Mouse (Mus musculus) myocyte (in vitro differentiated cells): ENCODE measurements around the gene Krt28. TPM values are rescaled to one million over a fixed set of nuclear protein-coding genes. Genes with fewer than 3 reads are reported as not detected.

ENCODE experiments used
- H3K27me3 ChIP-seq: one replicate; pipeline ENCODE4 v1.6.1; 2011; ENCODE audit not compliant: control insufficient read depth, insufficient read depth, insufficient read length
- H3K36me3 ChIP-seq: one replicate; pipeline ENCODE4 v1.6.1; 2011; ENCODE audit not compliant: control insufficient read depth, insufficient read depth
- H3K4me2 ChIP-seq: one replicate; pipeline ENCODE4 v1.6.1; 2011; ENCODE audit warnings: low read depth, control low read depth
- H3K4me3 ChIP-seq: one replicate; pipeline ENCODE4 v1.5.1; 2011; ENCODE audit warnings: mild to moderate bottlenecking, control low read depth, moderate library complexity
- H3K79me2 ChIP-seq: one replicate; pipeline ENCODE4 v1.6.1; 2011; ENCODE audit not compliant: control insufficient read depth, insufficient read depth
- H3ac ChIP-seq: one replicate; pipeline ENCODE4 v1.6.1; 2011; ENCODE audit not compliant: control insufficient read depth, insufficient read length
- CEBPB ChIP-seq: IDR thresholded peaks from 2 replicates; pipeline ENCODE4 v1.6.1; 2011; ENCODE audit warnings: mild to moderate bottlenecking, moderate library complexity; ENCODE audit not compliant: poor library complexity, insufficient read depth, severe bottlenecking
- E2F4 ChIP-seq: IDR thresholded peaks from one replicate; pipeline ENCODE4 v1.6.1; 2011; ENCODE audit warnings: mild to moderate bottlenecking, control low read depth, moderate library complexity; ENCODE audit not compliant: insufficient read depth
- MAX ChIP-seq: IDR thresholded peaks from one replicate; pipeline ENCODE4 v1.6.1; 2011; ENCODE audit warnings: low read depth, mild to moderate bottlenecking, control low read depth
- MYOD1 ChIP-seq, 3 experiments: IDR thresholded peaks; one replicate each; pipeline ENCODE4 v1.6.1; 2011; ENCODE audit warnings: control low read depth in 2 of 3, low read depth in 2 of 3, mild to moderate bottlenecking in 2 of 3, moderate library complexity in 1 of 3; ENCODE audit not compliant: insufficient read length in 2 of 3, control insufficient read depth in 1 of 3
- MYOG ChIP-seq, 3 experiments: IDR thresholded peaks; one replicate each; pipeline ENCODE4 v1.6.1; 2011; ENCODE audit warnings: control low read depth in 2 of 3, low read depth in 2 of 3, mild to moderate bottlenecking in 2 of 3; ENCODE audit not compliant: insufficient read length in 2 of 3, control insufficient read depth in 1 of 3, insufficient read depth in 1 of 3
- POLR2A ChIP-seq: IDR thresholded peaks from one replicate; pipeline ENCODE4 v1.6.1; 2011; ENCODE audit warnings: low read depth, mild to moderate bottlenecking, control low read depth, moderate library complexity; ENCODE audit not compliant: insufficient read length
- POLR2AphosphoS2 ChIP-seq: IDR thresholded peaks from one replicate; pipeline ENCODE4 v1.6.1; 2011; ENCODE audit warnings: low read depth, control low read depth; ENCODE audit not compliant: insufficient read length
- REST ChIP-seq: IDR thresholded peaks from one replicate; pipeline ENCODE4 v1.6.1; 2011; ENCODE audit warnings: mild to moderate bottlenecking, control low read depth, moderate library complexity; ENCODE audit not compliant: insufficient read depth, insufficient read length
- SRF ChIP-seq: IDR thresholded peaks from one replicate; pipeline ENCODE4 v1.6.1; 2011; ENCODE audit warnings: low read depth; ENCODE audit not compliant: control insufficient read depth, insufficient read length
- TCF12 ChIP-seq: IDR thresholded peaks from one replicate; pipeline ENCODE4 v1.6.1; 2011; ENCODE audit warnings: mild to moderate bottlenecking, control low read depth; ENCODE audit not compliant: poor library complexity, insufficient read depth, severe bottlenecking
- TCF3 ChIP-seq: IDR thresholded peaks from one replicate; pipeline ENCODE4 v1.6.1; 2011; ENCODE audit warnings: low read depth, control low read depth; ENCODE audit not compliant: insufficient read length
- USF1 ChIP-seq: IDR thresholded peaks from one replicate; pipeline ENCODE4 v1.6.1; 2011; ENCODE audit warnings: low read depth, mild to moderate bottlenecking, control low read depth, moderate library complexity
- polyA plus RNA-seq: library from polyadenylated mRNA; unstranded; fragments of >200 nt; fragmentation: generic; extraction: Trizol; gene quantifications from one replicate; pipeline ENCODE4 v1.2.1, GENCODE M21; 2012; ENCODE audit warnings: missing spikeins

The Krt28 gene
- polyA plus RNA-seq, 1 experiment: 0.04 TPM

- H3K36me3 ChIP-seq: no peaks in the 10 kb centered on the region
- peaks cover 28% of the 10 kb centered on the region for H3K27me3 ChIP-seq
- no peak for TF ChIP-seq SRF
- TF ChIP-seq TCF3: no peak
- TF ChIP-seq TCF12: no peak
- TF ChIP-seq CEBPB: no peak
- no peak for TF ChIP-seq USF1
- TF ChIP-seq POLR2AphosphoS2: no peak
- TF ChIP-seq MYOD1 (IDR thresholded peaks at IDR 0.05; ENCODE audit: control insufficient read depth in 1 of 3, insufficient read length in 2 of 3, low read depth in 2 of 3): no peak
- no peak for TF ChIP-seq MYOG (IDR thresholded peaks at IDR 0.05; ENCODE audit: control insufficient read depth in 1 of 3, insufficient read depth in 1 of 3, insufficient read length in 2 of 3, low read depth in 2 of 3)
- TF ChIP-seq POLR2A: no peak
- no peak for TF ChIP-seq REST
- no peak for TF ChIP-seq E2F4
- no peak for TF ChIP-seq MAX
- H3K4me2 ChIP-seq: no peak within 1 kb of the TSS
- no peaks in the 10 kb centered on the region for H3K79me2 ChIP-seq
- H3K4me3 ChIP-seq: no peak within 1 kb of the TSS
- H3ac ChIP-seq: no peak within 1 kb of the TSS
Observed at GRCm38 (mm10) chr11:99322851-99323250, 51.9 kb downstream of the Krt28 start, which contains the start of gene Krt25. TSS of gene Krt25 (minus strand) at chr11:99322951.

GRCm38 (mm10) chr11:99321094-99321493 lies 53.6 kb downstream of the Krt28 start:
- no peak overlapping the region for H3K4me3 ChIP-seq

GRCm38 (mm10) chr11:99319127-99319526 lies 55.6 kb downstream of the Krt28 start:
- TF ChIP-seq USF1 (no peak), SRF (no peak), MYOG (IDR thresholded peaks at IDR 0.05; ENCODE audit: control insufficient read depth in 1 of 3, insufficient read depth in 1 of 3, insufficient read length in 2 of 3, low read depth in 2 of 3) (no peak), CEBPB (no peak), E2F4 (no peak), POLR2AphosphoS2 (no peak)
- Histone ChIP-seq H3K79me2 (no peaks in the 10 kb centered on the region), H3K4me3 (no peak overlapping the region), H3ac (no peak overlapping the region), H3K36me3 (no peaks in the 10 kb centered on the region), H3K4me2 (no peak overlapping the region), H3K27me3 (peaks cover 28% of the 10 kb centered on the region)

More at GRCm38 (mm10) chr11:99321094-99321493, 53.6 kb downstream of the Krt28 start:
- Histone ChIP-seq H3ac (no peak overlapping the region), H3K4me2 (no peak overlapping the region), H3K36me3 (no peaks in the 10 kb centered on the region), H3K27me3 (peaks cover 26% of the 10 kb centered on the region), H3K79me2 (no peaks in the 10 kb centered on the region)
- TF ChIP-seq TCF12 (no peak), USF1 (no peak), E2F4 (no peak), MAX (no peak), POLR2A (no peak), MYOG (IDR thresholded peaks at IDR 0.05; ENCODE audit: control insufficient read depth in 1 of 3, insufficient read depth in 1 of 3, insufficient read length in 2 of 3, low read depth in 2 of 3) (no peak), TCF3 (no peak), REST (no peak), SRF (no peak)

GRCm38 (mm10) chr11:99316543-99316942 lies 58.2 kb downstream of the Krt28 start:
- Histone ChIP-seq H3ac (no peak overlapping the region), H3K4me3 (no peak overlapping the region), H3K4me2 (no peak overlapping the region), H3K36me3 (no peaks in the 10 kb centered on the region), H3K79me2 (no peaks in the 10 kb centered on the region), H3K27me3 (peaks cover 28% of the 10 kb centered on the region)
- no peak for TF ChIP-seq TCF3

Other genes starting within 250 kb of the Krt28 start
- 0.38 TPM for gene Ccr7, start 219.8 kb downstream of the Krt28 start, polyA plus RNA-seq
- 90.3 TPM for gene Smarce1, start 143.9 kb downstream of the Krt28 start, polyA plus RNA-seq
- 0.06 TPM for gene Krt222, start 130.8 kb downstream of the Krt28 start, polyA plus RNA-seq
- not detected for gene Krt24, start 89.6 kb downstream of the Krt28 start, polyA plus RNA-seq
- gene Krt25, start 52.0 kb downstream of the Krt28 start, polyA plus RNA-seq: not detected
- gene Krt26, start 36.9 kb downstream of the Krt28 start, polyA plus RNA-seq: not detected
- not detected for gene Krt27, start 23.8 kb downstream of the Krt28 start, polyA plus RNA-seq
- 6.7 TPM for gene Krt10, start 14.5 kb upstream of the Krt28 start, polyA plus RNA-seq
- not detected for gene Krt12, start 47.4 kb upstream of the Krt28 start, polyA plus RNA-seq
- not detected for gene Krt20, start 63.2 kb upstream of the Krt28 start, polyA plus RNA-seq
- 0.02 TPM for gene Krt23, start 118.2 kb upstream of the Krt28 start, polyA plus RNA-seq
- not detected for gene Krt39, start 146.4 kb upstream of the Krt28 start, polyA plus RNA-seq
- not detected for gene Krt40, start 168.3 kb upstream of the Krt28 start, polyA plus RNA-seq
- not detected for gene Krtap3-3, start 176.0 kb upstream of the Krt28 start, polyA plus RNA-seq
- gene Krtap3-2, start 181.9 kb upstream of the Krt28 start, polyA plus RNA-seq: not detected
- gene Gm11939, start 184.6 kb upstream of the Krt28 start, polyA plus RNA-seq: not detected
- gene Krtap3-1, start 191.7 kb upstream of the Krt28 start, polyA plus RNA-seq: not detected
- gene Krtap1-5, start 206.1 kb upstream of the Krt28 start, polyA plus RNA-seq: not detected
- not detected for gene Krtap1-4, start 208.8 kb upstream of the Krt28 start, polyA plus RNA-seq
- not detected for gene Krtap1-3, start 216.4 kb upstream of the Krt28 start, polyA plus RNA-seq
- not detected for gene Krtap9-3, start 223.2 kb upstream of the Krt28 start, polyA plus RNA-seq
- gene Gm11938, start 228.4 kb upstream of the Krt28 start, polyA plus RNA-seq: not detected
- not detected for gene Gm11937, start 235.3 kb upstream of the Krt28 start, polyA plus RNA-seq
- gene Krtap2-4, start 239.9 kb upstream of the Krt28 start, polyA plus RNA-seq: not detected
- not detected for gene Gm11562, start 245.5 kb upstream of the Krt28 start, polyA plus RNA-seq